Mouse (Mus musculus) R1 (cell line): ENCODE measurements at regions not wholly inside any gene's neighbourhood (a gene's known extent, or its start where the extent isn't known, plus 50 kb on each side); places are given as distances from the start of the nearest gene placed in this dataset.

Experiments used
- DNase-seq: peaks from one replicate; pipeline ENCODE4 v3.0.0-alpha.2; 2018; ENCODE audit warnings: low read depth, low spot score

- DNase-seq = no peak
These were observed 210.1 kb downstream of the Mex3b start for GRCm38 (mm10) chr7:83077035-83077918.

GRCm38 (mm10) chr7:83077919-83078265 is 210.8 kb downstream of the Mex3b start:
- no peak for DNase-seq

DNA sequence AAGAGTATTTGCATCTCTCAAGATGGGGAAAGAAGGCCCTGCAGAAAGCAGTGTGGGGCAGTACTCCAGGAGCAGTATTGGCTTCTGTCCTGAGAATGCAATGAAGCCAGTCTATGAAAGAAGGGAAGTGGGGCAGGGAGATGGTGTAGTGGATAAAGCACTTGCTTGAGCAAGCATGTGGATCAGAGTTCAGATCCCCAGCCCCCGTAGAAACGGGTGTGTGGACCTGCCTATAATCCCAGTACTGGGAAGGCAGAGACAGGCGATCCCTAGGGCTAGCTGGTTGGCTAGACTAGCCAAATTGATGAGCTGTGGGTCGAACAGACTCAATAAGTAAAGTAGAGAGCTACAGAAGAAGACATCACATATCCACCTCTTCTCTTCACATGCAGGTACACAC is 211.6 kb downstream of the Mex3b start:
- DNase-seq = no peak

- no peak for DNase-seq
These were observed 212.7 kb downstream of the Mex3b start for GRCm38 (mm10) chr7:83079842-83080241.

DNA sequence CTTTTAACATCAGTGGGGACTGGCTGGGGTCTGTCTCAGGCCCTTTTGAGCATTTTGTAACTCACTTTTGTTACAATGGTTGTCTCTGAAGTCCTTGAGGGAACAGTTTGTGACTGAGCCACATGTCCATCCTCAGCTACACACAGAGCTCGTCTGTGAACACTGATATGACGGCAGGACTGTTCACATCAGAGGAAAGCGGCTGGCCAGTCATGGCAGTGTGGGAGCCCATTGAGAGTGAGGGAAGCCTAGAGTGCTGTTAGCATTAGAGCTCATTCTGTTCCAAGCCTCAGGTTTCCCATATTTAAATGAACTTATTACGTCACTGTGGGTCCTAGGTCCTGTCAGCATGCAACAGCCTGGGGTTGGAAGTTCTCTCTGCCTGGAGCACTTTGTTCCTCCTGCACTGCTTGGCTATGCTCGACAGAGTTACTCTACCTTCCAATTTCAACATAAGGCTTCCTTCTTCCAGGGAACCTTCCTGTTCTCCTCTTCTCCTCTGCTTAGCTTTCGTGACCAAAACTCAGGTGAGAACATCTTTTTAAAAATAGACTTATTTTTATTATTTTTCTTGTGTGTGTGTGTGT is 217.5 kb downstream of the Mex3b start:
- no peak for DNase-seq

- DNase-seq = no peak
These were observed 218.5 kb downstream of the Mex3b start for GRCm38 (mm10) chr7:83085547-83086158.

GRCm38 (mm10) chr7:83087408-83087807 is 220.3 kb downstream of the Mex3b start:
- DNase-seq = no peak

DNA sequence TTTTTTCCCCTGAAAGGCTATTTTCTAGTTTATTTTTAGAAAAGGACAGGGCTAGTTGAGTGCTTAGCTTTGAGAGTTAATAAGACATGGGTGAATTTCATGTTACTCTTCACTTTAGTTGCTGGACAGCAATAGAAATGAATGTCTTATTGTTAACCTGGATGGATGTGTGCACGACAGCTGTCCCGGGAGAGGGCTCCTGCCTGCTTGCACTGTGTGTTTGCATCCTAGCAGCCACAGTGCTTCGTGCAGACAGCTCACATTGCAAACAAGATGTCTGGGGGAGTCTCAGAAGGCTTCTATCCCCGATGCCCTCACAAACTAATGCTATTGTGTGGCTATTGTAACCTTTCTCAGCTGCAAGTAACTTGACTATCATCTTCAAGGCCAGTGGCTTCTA is 221.0 kb downstream of the Mex3b start:
- no peak for DNase-seq

GRCm38 (mm10) chr7:83089330-83089982 is 222.3 kb downstream of the Mex3b start:
- DNase-seq = peak; percentile 13

DNA sequence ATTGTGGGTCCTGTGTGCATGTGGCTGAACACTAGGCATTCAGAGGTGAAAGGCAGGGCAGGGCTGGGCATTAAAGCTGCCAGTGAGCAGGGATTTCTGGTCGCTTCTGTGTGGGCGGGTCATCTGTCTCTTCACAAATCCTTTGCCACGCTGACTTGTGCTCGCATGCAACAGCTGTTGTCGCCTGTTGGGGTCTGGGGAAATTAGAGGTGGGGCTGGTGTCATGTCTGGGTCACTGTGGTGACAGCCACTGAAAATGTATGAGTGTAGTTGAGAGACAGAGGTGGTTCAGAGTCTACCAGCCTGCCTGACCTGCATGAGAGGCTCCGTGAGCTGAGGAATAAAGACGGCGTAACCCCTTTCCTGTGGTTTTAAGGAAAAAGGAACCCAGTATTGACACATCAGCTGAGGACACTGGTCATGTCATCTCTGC is 226.8 kb downstream of the Mex3b start:
- DNase-seq = no peak

GRCm38 (mm10) chr7:83094899-83095298 is 227.8 kb downstream of the Mex3b start:
- no peak for DNase-seq

DNA sequence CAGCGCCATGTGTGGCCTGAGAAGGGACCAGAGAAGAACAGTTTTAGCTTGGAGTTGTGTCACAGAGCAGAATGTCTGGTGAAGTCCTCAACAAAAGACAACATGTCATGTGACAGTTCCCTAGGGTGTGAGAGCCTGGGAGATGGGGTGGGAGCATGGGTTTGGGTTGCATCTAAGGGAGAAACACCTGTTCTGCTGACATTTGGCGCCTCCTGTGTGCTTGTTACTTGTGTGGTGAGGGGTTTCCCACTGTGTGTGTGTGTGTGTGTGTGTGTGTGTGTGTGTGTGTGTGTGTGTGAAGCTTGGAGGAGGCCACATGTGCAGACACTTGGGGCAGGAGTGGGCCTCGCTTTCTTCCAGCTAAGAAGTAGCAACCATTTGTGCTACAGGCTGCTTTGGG is 228.5 kb downstream of the Mex3b start:
- no peak for DNase-seq

GRCm38 (mm10) chr7:83104426-83104825 is 237.3 kb downstream of the Mex3b start:
- no peak for DNase-seq

DNA sequence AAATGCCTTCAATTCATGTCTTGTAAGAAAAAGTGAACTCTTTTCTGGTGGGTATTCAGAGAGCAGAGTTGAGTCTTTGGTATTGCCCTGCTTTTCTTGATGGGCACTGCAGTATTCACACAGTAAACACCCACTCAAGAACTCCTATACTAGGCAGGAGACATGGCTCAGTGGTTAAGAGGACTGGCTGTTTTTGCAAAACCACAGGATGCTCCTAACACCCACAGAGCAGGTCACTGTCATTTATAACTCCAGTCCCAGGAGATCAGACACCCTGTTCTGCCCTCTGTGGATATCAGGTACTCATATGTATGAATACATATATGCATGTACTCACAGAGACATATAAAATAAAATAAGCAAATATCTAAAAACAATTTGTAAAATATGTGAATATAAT is 238.5 kb downstream of the Mex3b start:
- no peak for DNase-seq

GRCm38 (mm10) chr7:83111217-83111823 is 244.2 kb downstream of the Mex3b start:
- no peak for DNase-seq

GRCm38 (mm10) chr7:83116487-83116886 is 249.4 kb downstream of the Mex3b start:
- DNase-seq = no peak

DNA sequence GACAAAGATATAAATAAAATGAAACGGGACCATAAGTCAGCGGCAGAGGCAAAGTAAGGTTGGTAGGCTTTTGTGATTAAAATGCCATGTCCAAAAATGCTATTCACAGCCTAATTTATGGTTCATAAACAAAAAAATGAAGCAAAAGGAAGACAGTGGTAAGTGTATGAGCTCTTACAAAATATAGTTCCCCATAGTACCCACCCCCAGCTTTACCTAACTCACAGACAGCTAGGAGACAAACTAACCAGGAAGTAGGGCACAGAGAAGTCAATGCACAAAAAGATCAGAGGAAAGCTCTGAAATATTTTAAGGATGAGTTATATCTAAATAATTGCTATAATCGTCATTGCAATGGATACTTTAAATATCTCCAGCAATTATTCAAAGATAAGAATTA is 249.9 kb downstream of the Mex3b start:
- DNase-seq = no peak

DNA sequence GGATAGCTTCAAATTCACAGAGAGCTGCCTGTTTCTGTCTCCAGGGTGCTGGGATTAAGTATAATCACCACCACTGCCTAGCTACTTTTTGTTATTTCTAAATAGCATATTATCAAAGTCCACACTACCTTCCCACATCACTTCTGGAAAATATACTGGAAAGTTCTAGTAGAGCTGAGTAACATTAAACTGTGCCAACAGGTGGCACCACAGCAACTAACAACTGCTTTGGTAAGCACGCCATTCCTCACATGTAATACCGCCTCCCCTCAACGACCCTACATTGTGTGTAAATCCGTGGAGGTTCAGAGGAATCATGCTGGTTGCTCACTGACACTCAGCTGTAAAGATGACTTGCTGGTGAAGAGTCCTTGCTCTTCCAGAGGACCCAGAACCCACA is 259.1 kb downstream of the Mex3b start:
- no peak for DNase-seq

- DNase-seq = no peak
These were observed 273.1 kb downstream of the Mex3b start for GRCm38 (mm10) chr7:83140216-83140615.

GRCm38 (mm10) chr7:83140658-83141057 is 273.5 kb downstream of the Mex3b start:
- DNase-seq = no peak

GRCm38 (mm10) chr7:83144018-83144417 is 276.9 kb downstream of the Mex3b start:
- DNase-seq = no peak

DNA sequence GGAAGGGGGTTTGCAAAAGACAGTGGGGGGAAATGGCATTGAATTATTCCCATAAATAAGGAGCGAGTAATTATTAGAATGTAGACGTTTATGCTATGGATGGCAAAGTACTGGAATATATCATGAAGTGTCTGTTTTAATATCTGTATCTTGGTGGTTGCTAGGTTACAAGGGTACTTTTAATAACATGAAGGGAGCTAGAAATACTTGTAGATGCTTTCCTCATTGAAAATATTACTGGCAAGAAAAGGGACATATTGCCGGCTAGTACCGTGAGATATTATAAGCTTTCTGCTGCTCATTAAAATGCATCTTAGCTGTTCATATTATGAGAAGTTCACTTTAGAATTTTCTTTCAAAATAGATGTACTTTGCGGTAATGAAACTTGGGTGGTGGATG is 278.4 kb downstream of the Mex3b start:
- DNase-seq = no peak
